Mouse (Mus musculus): ENCODE results near the gene Phactr2.

DNA sequence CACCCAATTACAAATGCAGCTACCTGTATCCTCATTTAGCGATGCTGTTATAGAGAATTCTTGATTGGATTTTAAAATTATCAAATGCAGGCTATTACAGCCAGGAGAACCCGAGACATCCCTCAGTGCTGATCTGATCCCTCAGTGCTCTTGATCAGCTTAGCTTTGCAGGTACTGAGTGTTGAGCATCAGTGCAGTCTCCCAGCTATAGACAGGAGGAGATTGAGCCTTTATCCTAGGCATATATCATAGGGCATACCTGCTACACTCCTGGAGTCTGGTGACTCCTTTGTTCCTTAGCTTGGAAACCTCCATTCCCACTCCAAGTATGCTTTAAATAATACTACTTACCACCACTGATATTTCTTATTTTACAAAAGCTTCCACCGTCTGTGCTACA is 133.6 kb downstream of the Phactr2 start:
- TF ChIP-seq POLR2A (IDR thresholded peaks at IDR 0.05; ENCODE audit: low read depth, low read length) (no peak), CTCF (IDR thresholded peaks at IDR 0.05; ENCODE audit: extremely low read depth, insufficient read depth, insufficient read length, insufficient replicate concordance) (no peak)
